Mouse (Mus musculus): ENCODE data around the gene Slc25a45.
A peak's percentile ranks its signal among the peaks of the same experiment; 100 is the strongest.
"Not testable (repeated sequence)": the region's sequence is repeated elsewhere in the genome, so short reads cannot be mapped to it uniquely, and the experiment has no call there.

The Slc25a45 gene

DNA sequence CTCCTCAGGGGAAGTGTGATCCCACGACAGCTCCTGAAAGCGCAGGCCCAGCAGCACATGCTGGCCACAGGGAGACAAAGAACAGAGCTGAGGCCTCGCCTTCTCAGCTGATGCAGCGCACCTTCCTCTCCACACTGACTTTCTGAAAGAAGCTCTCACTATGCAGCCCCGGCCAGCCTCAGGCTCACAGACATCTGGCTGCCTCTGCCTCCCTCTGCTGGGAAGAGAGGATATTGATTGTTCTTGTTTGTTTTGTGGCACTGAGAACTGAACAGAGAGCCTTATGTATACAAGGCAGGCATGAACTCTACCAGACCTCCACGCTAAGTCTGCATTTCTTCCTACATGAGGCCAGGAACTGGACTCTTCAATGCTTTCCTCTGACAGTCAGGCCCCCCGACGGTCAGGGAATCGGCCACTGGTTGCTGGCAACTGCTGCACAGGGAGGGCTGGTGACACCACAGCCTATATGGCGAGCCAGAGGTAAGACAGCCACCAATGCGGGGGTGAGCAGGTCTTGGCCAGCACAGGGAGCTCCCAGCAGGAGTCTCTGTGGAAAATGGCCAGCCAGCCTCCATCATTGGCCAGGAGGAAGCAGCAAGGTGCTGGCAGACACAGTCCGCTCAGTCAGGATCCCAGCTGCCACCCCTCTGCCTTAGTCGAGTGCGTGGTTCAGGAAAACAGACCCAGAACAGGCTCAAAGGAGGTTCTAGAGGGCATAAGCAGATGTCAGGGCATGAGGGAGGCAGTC lies 15.1 kb upstream of the Slc25a45 start:
- no peak for DNase-seq

DNA sequence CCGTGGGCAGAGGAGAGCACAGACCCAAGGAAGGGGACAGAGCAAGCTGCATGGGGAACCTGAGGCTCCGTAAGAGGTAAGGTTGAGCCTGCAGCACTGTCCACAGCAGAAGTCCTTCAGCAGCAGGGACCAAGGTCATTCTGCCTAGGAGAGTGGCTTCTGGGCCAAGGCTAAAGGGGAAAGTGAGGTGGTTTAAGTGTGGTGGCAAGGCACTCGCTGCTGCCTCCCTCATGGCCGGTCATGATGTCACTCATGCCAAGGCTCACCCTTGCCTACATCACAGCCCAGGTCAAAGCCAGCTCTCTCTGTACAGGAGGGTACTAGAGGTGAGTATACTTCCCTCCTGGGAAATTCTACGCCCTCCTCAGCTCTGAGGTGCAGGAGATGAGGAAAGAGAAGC lies 13.8 kb upstream of the Slc25a45 start:
- DNase-seq: no peak

DNA sequence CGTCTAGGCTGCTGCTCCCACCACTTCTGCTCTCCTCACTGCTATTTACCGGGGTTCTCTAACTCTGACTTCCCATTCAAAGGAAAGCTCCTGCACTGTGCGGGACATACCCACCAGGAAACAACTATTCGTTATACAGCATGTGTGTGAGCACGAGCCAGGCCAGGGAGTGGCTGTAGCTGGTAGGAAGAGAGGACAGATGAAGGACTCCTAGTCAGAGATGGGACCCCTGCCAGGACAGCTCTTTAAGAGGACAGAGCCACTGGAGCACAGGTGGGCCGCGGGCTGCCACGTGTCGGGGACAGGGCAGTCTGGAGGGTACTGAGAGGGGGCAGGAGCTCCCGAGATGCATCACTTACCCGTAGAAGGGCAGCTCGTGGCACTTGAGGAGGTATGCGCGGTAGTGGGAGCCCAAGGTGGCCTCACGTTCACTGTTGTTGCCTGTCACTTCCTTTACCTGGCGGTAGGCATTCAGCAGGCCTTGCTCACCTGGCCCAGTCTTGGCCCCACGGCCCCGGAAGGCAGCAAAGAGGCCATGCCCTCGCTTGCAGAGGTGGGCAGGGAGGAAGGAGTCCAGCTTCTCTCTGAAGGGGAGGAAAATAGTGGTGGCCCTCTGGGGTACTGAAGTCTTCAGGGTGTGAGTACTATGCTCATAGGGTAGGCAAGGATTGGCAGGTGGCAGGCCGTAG lies 12.8 kb upstream of the Slc25a45 start:
- DNase-seq: no peak

DNA sequence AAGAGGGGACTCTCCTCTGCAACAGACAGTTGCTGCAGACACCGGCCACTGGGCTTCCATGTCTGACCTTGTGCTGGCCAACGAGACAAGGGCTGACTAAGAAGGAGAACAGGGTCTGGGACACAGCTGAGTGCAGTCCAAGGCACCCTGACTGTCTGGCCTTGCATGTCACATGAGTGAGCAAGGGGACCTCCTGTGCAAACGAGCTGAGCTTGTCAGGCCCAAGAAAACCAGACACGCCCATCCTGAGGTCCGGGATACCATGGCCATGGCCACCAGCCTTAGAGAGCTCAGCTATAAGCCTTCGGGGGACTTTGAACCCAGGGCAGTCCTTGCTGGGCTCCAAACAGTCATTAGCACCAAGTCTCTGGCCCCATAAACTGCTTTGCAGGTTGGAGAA lies 9.5 kb upstream of the Slc25a45 start:
- DNase-seq: no peak

DNA sequence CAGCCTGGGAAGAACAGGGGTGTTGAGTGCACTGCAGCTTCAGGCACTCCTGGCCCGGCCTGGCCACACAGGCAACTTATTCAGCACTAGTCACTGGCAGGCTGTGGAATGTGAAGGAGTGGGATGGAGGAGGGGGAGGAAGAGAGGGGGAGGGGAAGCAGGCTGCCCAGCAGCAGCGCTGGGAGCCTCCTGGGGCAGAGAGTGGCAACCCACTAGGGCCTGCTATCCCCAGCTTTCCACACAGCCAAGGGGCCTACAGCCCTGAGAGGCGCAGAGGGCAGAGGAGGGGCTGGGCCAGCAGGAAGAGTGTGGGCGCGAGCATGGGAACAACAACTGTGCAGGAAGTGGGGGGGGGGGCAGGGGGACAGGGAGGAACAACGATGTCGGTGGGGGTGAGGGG lies 6.3 kb upstream of the Slc25a45 start:
- no peak for DNase-seq

DNA sequence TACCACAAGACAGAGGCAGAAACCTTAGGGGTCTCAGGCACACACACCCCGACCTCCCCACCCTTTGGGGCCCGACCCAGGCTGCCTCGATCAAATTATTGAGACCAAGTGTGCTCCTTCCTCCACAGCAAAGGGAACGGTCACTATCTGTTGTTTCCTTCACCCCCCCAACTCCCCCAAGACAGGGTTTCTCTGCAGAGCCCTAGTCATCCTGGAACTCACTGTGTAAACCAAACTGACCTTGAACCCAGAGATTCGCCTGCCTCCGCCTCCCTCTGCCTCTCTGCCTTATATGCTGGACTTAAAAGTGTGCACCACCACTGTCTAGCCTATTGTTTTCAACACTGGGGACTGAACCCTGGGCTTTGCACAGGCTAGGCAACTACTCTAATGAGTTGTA lies 5.9 kb upstream of the Slc25a45 start:
- no peak for DNase-seq

DNA sequence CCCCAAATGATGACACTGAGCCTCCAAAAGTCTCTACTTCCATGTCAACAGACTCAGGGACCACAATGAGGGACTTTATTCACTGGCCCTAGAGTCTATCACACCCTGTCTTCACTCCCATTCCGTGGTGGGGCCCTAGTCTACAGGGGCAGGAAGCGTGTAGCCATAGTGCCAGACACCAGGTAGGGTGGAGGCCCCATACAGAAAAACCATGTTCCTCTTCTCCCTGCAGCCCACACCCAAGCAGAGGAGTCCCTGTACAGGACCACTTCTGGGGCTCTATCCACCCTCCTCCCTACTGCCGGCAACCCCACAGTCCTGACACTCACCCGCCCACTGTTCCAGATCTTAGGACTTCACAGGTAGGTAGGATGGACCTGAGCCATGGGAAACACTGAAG lies 5.1 kb upstream of the Slc25a45 start:
- DNase-seq: no peak

DNA sequence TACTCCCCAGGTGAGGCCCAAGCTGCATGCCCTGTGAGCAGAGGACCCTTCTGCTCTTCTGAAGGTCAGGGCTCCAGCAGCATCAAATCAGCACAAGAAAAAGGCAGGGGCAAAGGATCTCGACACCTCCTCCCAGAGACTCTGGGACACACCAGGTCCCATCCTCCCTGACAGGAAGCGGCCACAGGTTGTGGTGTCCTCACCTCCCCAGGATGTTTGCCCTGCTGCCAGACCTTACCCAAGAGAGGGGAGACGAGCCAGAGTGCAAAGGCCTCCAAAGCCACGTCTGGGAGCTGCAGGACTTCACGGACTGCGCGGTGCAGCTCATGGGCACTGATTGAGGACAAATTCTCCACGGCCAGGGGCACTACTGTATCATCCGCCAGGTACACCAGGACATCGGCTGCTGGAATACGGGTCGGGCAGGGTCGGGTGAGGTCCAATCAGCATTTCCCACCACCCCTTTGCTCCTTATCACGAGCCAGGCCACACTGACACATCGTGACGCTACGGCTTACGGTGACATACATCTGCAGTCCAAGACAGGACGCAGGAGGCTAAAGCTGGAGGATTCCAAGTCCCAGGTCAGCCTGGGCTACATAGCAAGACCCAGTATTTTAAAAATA lies 4.6 kb upstream of the Slc25a45 start:
- DNase-seq: no peak

DNA sequence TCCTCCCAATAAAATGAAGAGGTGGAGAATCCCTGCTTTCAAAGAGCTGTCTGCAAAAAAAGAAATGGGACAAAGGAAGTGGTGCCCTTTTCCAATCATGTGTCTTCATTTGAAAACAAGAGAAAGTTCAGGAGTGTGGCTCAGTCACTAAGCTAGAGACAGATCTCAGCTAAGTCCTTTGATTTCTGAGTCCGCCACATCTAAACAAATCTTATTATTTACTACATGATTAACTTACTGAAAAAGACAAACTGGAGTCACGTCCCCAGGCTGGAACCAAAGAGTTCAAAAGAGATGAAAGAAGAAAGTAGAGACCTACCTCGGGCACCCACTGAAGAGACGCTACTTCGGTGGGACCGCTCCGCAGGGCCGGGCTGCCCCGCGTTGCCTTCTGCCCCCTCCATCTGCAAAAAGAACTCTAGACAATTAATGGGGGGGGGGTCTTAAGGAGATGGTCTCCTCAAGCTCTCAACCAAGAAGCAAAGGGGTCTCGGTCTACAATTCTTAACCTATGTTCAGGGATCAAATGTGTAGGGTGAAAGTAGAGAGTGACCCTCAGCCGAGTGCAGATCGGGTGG lies 3.1 kb upstream of the Slc25a45 start:
- no peak for DNase-seq

DNA sequence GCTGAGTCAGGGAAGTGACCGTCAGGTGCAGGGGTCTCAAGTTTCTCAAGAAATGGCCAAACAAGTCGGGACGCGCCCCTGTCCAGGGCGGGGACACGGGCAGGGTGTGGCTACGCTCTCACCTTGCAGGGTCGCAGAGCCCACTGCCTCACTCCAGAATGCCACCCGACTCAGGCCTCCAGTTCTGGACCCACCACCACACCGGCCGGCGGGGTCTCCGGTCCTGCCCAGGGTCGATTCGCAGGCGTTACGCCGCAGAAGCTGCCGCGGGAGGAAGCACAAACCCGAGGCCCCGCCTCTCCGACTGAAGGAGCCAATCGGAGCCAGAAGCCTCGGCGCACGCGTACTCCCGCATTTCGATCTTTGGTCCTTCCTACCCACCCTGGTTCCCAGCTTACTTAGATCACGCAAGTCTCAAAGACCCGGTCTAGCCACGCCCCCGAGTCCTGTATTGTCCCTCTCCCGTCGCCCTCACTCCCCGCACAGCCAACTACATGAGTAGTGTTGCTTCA lies 2.6 kb upstream of the Slc25a45 start, which contains the start of gene Frmd8:
Frmd8 (minus strand) TSS at position 306 of the 512 bp plus-strand sequence.
- DNase-seq: peak; percentile 92

DNA sequence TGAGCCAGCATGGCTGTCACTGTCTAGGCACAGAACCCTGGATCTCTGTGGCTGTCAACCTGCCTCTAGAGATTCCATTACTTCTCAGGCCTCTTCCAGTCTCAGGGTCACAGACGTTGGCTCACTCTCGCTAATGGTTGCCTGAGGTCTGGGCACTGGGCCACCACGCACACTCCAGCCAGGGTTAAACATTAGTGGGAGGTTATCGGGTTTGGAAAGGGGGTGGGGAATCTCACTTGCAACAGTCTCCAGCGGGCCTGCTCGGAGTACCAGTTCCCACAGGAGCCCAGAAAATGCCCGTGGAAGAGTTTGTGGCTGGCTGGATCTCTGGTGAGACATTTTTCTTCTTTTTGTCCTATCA lies 734 bp downstream of the Slc25a45 start:
- no peak for DNase-seq

DNA sequence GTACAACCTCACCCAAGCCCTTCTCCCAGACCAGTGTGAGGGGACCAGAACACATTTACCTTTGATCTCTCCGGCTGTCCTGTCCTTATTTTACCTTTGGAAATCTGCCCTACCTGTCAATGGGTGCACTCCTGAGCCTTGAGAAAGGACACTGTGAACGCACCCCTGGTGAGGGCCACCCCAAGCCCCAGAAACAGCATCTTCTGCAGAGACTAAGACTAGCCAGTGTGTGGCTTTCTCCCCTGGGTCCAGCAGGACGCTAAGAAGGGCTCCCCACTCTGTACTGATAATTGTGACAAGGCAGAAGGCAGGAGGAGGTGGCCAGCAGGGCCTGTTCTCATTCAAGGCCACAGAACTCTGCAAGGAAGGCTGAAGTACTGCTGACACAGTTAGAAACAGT lies 1.3 kb downstream of the Slc25a45 start:
- DNase-seq: no peak

DNA sequence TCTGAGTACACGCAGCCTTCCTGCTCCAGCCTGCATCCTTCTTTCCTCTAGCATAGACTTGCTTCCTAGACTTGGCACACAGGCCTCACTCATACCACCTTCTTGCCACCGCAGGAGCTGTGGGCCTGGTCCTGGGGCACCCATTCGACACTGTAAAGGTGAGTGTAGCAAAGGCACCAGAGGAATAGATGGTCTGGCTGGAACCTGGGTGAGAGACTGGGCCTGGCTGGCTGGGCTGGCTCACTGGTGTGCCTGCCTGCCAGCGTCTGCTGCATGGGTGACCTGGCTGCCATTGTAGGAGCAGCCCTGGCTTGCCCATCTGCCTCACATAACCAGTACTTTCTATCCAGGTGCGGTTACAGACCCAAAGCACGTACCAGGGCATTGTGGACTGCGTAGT lies 2.1 kb downstream of the Slc25a45 start:
- no peak for DNase-seq

DNA sequence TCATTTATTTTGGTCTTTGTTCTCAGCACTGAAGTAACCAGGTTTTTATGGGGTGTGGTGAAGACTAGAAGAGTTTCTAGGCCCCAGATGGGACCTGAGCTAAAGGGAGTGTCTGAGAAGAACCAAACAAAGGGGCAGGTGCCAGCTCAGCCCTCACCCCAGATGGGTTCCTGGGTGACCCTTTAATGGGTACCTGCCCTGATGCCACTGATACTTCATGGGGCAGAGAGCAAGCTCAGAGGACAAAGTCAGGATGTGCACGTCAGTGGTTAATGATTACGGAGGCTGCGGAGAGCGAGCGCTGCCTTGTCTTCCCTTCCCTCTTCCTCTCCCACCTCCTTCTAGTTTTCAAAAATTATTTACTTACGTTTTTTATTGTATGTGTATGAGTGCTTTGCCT lies 3.5 kb downstream of the Slc25a45 start:
- no peak for DNase-seq

DNA sequence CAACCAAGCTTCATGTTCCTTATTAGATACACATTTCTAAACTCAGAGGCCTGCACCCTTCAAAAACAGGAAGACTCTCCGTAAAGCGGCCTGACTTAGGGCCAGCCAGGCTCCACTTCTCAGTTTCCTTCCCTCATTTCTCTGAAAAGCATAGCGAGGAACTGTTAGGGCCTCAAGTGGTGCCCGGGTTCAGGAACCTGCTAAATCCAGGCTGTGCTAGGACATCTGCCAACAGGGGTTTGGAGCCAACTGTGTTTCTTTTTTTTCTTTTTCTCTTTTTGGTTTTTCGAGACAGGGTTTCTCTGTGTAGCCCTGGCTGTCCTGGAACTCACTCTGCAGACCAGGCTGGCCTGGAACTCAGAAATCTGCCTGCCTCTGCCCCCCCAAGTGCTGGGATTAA lies 4.5 kb downstream of the Slc25a45 start:
- not testable (repeated sequence) for DNase-seq

DNA sequence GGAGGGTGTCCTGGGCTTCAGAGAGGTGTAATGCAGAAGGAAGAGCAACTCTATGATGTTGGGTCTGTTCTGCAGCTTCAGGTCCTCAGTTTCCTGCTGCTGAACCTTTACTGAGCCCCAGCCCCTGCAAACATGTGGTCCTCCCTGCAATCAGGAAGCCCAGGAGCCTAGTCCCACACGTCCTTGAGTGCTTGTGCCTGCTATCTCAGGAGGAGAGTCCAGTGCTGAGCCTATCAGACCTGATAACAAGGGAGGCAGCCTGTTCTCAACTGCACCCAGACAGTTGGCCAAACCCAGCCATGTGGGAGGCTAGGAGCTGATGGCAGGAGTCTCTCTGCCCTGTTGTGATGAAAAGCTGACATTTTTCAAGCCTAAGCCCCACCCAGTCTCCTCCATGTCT lies 6.3 kb downstream of the Slc25a45 start:
- DNase-seq: no peak

DNA sequence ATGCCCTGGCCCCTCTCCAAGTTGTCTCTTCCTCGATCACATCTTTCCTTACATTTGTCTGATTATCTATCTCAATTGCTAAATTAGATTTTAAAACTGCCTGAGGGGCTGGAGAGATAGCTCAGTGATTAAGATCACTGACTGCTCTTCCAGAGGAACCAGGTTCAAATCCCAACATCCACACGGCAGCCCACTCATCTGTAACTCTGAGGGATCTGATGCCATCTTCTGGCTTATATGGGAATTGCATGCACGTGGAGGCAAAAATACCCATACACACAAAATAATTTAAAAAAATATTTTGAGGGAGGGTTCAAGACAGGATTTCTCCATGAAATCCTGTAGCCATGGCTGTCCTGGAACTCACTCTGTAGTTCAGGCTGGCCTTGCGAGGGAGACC lies 8.2 kb downstream of the Slc25a45 start:
- DNase-seq: no peak

DNA sequence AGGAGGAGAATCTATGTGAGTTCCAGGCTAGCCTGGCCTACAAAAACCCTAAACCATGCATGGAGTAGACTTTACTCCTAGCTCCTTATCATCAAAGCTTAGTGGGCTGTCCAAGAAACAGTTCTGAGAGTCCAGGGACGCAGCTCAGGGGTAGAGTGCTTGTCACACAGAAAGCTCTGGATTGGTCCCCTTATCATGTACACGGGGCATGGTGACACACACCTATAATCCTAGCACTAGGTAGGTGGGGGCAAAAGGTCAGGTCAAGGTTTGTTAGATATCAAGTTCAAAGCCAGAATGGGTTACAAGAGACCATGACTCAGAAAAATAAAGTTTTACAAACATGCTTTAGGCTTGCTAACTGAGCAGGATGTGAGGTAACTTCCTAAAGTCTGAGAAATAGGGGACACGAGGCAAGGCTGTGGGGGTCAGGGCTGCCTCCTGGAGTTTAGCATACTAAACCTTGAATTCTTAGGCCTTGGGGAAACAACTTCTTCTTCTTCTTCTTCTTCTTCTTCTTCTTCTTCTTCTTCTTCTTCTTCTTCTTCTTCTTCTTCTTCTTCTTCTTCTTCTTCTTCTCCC lies 9.7 kb downstream of the Slc25a45 start:
- no peak for DNase-seq

DNA sequence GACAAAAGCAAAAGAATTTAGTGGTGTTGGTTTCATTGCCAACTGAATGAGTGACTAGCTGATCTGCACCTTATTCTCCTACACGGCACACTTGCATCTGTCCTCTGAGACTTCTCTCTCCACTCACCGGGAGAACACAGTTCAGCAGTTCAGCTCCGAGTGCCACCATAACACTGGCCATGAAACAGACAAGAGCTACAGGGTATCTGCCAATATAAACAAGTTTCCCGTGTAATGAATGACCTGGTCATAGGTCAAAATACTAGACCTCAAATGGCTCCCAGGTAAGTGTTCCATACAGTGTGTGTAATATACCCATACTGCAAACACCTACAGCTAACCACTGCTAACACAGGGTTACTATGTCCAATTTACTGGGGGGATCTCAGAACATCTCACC lies 11.6 kb downstream of the Slc25a45 start:
- DNase-seq: no peak

DNA sequence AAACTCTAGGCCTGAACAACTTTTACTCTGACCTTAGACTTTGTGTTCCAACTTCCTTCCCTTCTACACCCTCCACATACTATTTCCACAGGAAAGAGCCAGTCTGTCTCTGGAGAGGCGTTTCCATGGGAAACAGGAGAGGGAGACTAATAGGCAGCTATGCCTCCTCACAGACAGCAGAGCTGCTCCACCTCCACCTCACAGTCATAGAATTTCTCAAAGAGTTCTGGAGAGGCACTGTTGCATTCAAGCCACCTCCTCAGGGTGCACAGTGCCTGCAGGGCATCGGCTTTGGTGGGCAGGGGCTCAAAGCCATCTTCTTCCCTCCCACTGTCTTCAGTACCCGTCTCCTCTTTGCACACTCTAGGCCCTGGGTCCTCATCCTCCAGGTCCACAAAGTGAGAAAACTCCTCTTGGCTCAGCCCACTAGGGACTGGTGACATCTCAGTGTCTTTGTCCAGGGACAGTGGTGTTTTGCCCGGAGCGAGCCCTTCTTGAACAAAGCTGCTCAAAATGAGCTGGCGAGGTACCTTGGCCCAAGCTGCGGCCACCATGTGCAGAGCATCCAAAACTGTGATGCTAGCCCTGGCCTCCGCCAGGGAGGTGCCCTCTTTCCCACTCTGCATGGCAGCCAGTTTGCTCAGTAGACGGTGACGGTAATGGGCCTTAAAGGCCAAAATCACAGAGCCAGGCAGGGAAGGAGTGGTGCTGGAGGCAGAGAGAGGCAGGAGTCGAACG lies 14.1 kb downstream of the Slc25a45 start:
- no peak for DNase-seq

DNA sequence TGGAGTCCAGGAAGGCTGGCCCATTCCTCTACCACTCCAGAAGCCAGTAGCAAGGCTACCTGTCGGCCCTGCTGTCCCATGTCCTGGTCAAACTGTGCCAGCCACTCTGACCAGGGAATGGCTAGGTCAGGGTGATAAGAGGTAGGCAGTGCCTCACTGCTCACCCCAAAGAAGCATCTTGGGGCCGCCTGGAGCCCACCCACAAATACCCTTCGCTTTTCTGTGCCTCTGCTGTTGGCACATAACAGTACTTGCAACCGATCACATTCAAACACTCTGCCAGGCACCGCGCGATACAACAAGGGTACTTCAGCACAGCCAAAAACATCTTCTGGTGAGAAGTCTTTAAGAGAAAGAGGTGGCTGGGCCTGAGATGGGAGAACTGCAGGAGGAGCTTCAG lies 14.7 kb downstream of the Slc25a45 start:
- no peak for DNase-seq

DNA sequence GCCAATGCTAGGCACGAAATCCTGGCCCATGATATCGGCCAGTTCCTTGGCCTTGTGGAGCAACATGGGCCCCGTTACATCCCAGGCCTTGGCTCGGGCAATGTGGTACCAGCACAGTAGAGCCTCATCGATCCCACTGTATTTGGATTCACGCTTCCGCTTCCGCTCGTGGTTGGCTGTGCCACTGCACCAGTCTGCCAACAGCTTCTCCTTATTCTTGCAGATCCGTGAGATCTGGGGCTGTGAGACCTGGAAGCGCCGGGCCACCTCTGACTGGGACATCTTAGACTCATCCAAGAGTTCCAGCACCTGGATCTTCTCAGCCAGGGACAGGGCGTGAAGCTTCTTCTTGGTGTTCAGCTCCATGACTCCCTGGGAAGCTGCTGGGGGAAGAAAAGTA lies 15.1 kb downstream of the Slc25a45 start:
- DNase-seq: no peak
